Mouse (Mus musculus): Measurements from ENCODE around the gene Cd68. TPM values are rescaled to one million over a fixed set of nuclear protein-coding genes. Genes with fewer than 3 reads are reported as not detected.

Gene Cd68
- polyA plus RNA-seq, 1 experiment from 2014 or later: 43.6 TPM

- Histone ChIP-seq H3K4me2 (replicated peaks; ENCODE audit: low read depth, low read length) (peak overlapping the region; percentile 51; the same call in 1 of the 2 replicates), H3K36me3 (ENCODE audit: insufficient read depth, low read length) (0 out of 2 replicates have a peak, but pooled peaks cover 6% of the 10 kb centered on the region), H3K9me3 (ENCODE audit: low read length) (no peaks in the 10 kb centered on the region), H3K27me3 (replicated peaks; ENCODE audit: insufficient read depth, low read length) (no peaks in the 10 kb centered on the region), H3K4me3 (ENCODE audit: low read depth, low read length) (no peak overlapping the region), H3K27ac (ENCODE audit: low read length) (peak overlapping the region; percentile 95; the same call in 1 of the 2 replicates), H3K9ac (replicated peaks; ENCODE audit: low read depth) (no peak overlapping the region), H3K4me1 (ENCODE audit: insufficient read depth, low read depth, low read length) (peaks cover 34% of the 10 kb centered on the region)
- WGBS: 51% methylated on average over 5 of the region's 5 CpGs
- TF ChIP-seq CTCF (IDR thresholded peaks at IDR 0.05) (no peak), EP300 (IDR thresholded peaks at IDR 0.05) (no peak)
- ATAC-seq (no peak), DNase-seq (ENCODE audit: low spot score) (no peak)
Measured at GRCm38 (mm10) chr11:69687061-69687460, 21.1 kb upstream of the Cd68 start.

- 0 out of 2 replicates have a peak overlapping the region, but pooled peaks have one; percentile 39 for H3K9ac ChIP-seq (replicated peaks; ENCODE audit: low read depth)
- no peak for TF ChIP-seq EP300 (IDR thresholded peaks at IDR 0.05)
- TF ChIP-seq CTCF (IDR thresholded peaks at IDR 0.05): no peak
- no peak; the same call in 1 of the 2 replicates for ATAC-seq
- peak; percentile 78 for DNase-seq (ENCODE audit: low spot score)
- WGBS: 9% methylated on average over 4 of the region's 4 CpGs
- H3K27ac ChIP-seq (ENCODE audit: low read length): peak overlapping the region; percentile 95
- H3K9me3 ChIP-seq (ENCODE audit: low read length): no peaks in the 10 kb centered on the region
- H3K4me3 ChIP-seq (ENCODE audit: low read depth, low read length): no peak overlapping the region
- H3K4me2 ChIP-seq (replicated peaks; ENCODE audit: low read depth, low read length): peak overlapping the region; percentile 51
- H3K36me3 ChIP-seq (ENCODE audit: insufficient read depth, low read length): 0 out of 2 replicates have a peak, but pooled peaks cover 4% of the 10 kb centered on the region
- H3K4me1 ChIP-seq (ENCODE audit: insufficient read depth, low read depth, low read length): peaks cover 34% of the 10 kb centered on the region
- H3K27me3 ChIP-seq (replicated peaks; ENCODE audit: insufficient read depth, low read length): no peaks in the 10 kb centered on the region
Measured at GRCm38 (mm10) chr11:69686377-69686776, 20.4 kb upstream of the Cd68 start.

GRCm38 (mm10) chr11:69685526-69686148 is 19.7 kb upstream of the Cd68 start, which contains the start of gene Tnfsf13:
Gene Tnfsf13 (minus strand): TSS chr11:69685784.
- DNase-seq (ENCODE audit: low spot score): peak; percentile 97
- peak within 1 kb of the TSS; percentile 95 for H3K27ac ChIP-seq (ENCODE audit: low read length)
- peak within 1 kb of the TSS; percentile 39; the same call in 1 of the 2 replicates for H3K9ac ChIP-seq (replicated peaks; ENCODE audit: low read depth)
- ATAC-seq: peak; percentile 56
- no peaks in the 10 kb centered on the region for H3K36me3 ChIP-seq (ENCODE audit: insufficient read depth, low read length)
- H3K4me1 ChIP-seq (ENCODE audit: insufficient read depth, low read depth, low read length): peaks cover 39% of the 10 kb centered on the region
- no peaks in the 10 kb centered on the region for H3K27me3 ChIP-seq (replicated peaks; ENCODE audit: insufficient read depth, low read length)
- H3K4me2 ChIP-seq (replicated peaks; ENCODE audit: low read depth, low read length): peak within 1 kb of the TSS; percentile 51
- peak within 1 kb of the TSS; percentile 17; the same call in 1 of the 2 replicates for H3K4me3 ChIP-seq (ENCODE audit: low read depth, low read length)
- 15% methylated on average over 10 of the region's 10 CpGs for WGBS
- H3K9me3 ChIP-seq (ENCODE audit: low read length): no peaks in the 10 kb centered on the region
- no peak for TF ChIP-seq CTCF (IDR thresholded peaks at IDR 0.05)
- TF ChIP-seq EP300 (IDR thresholded peaks at IDR 0.05): peak; percentile 58

GRCm38 (mm10) chr11:69684936-69685335 is 19.0 kb upstream of the Cd68 start:
- Histone ChIP-seq H3K27me3 (replicated peaks; ENCODE audit: insufficient read depth, low read length) (no peaks in the 10 kb centered on the region), H3K4me1 (ENCODE audit: insufficient read depth, low read depth, low read length) (peaks cover 41% of the 10 kb centered on the region), H3K4me3 (ENCODE audit: low read depth, low read length) (no peak overlapping the region), H3K4me2 (replicated peaks; ENCODE audit: low read depth, low read length) (peak overlapping the region; percentile 51), H3K9me3 (ENCODE audit: low read length) (no peaks in the 10 kb centered on the region), H3K27ac (ENCODE audit: low read length) (peak overlapping the region; percentile 95), H3K36me3 (ENCODE audit: insufficient read depth, low read length) (no peaks in the 10 kb centered on the region), H3K9ac (replicated peaks; ENCODE audit: low read depth) (no peak overlapping the region)
- DNase-seq (ENCODE audit: low spot score) (no peak), ATAC-seq (no peak)
- TF ChIP-seq CTCF (IDR thresholded peaks at IDR 0.05) (no peak), EP300 (IDR thresholded peaks at IDR 0.05) (no peak)
- 88% methylated on average over 6 of the region's 6 CpGs for WGBS

GRCm38 (mm10) chr11:69684128-69684745 is 18.3 kb upstream of the Cd68 start:
- Histone ChIP-seq H3K9ac (replicated peaks; ENCODE audit: low read depth) (0 out of 2 replicates have a peak overlapping the region, but pooled peaks have one; percentile 8), H3K4me2 (replicated peaks; ENCODE audit: low read depth, low read length) (no peak overlapping the region), H3K9me3 (ENCODE audit: low read length) (no peaks in the 10 kb centered on the region), H3K27ac (ENCODE audit: low read length) (peak overlapping the region; percentile 95), H3K36me3 (ENCODE audit: insufficient read depth, low read length) (no peaks in the 10 kb centered on the region), H3K27me3 (replicated peaks; ENCODE audit: insufficient read depth, low read length) (no peaks in the 10 kb centered on the region), H3K4me3 (ENCODE audit: low read depth, low read length) (no peak overlapping the region), H3K4me1 (ENCODE audit: insufficient read depth, low read depth, low read length) (peaks cover 41% of the 10 kb centered on the region)
- no peak for TF ChIP-seq CTCF (IDR thresholded peaks at IDR 0.05)
- TF ChIP-seq EP300 (IDR thresholded peaks at IDR 0.05): 0 out of 2 replicates have a peak, but pooled peaks have one; percentile 25
- WGBS: 65% methylated on average over 12 of the region's 12 CpGs
- peak; percentile 73 for DNase-seq (ENCODE audit: low spot score)
- no peak for ATAC-seq

GRCm38 (mm10) chr11:69683576-69683975 is 17.6 kb upstream of the Cd68 start:
- 0 out of 2 replicates have a peak overlapping the region, but pooled peaks have one; percentile 1 for H3K4me2 ChIP-seq (replicated peaks; ENCODE audit: low read depth, low read length)

More at GRCm38 (mm10) chr11:69683576-69683975, 17.6 kb upstream of the Cd68 start:
- ATAC-seq: no peak
- no peak overlapping the region for H3K4me3 ChIP-seq (ENCODE audit: low read depth, low read length)
- no peaks in the 10 kb centered on the region for H3K27me3 ChIP-seq (replicated peaks; ENCODE audit: insufficient read depth, low read length)
- H3K9ac ChIP-seq (replicated peaks; ENCODE audit: low read depth): peak overlapping the region; percentile 8; the same call in 1 of the 2 replicates
- peaks cover 41% of the 10 kb centered on the region for H3K4me1 ChIP-seq (ENCODE audit: insufficient read depth, low read depth, low read length)
- no peaks in the 10 kb centered on the region for H3K36me3 ChIP-seq (ENCODE audit: insufficient read depth, low read length)
- 69% methylated on average over 7 of the region's 7 CpGs for WGBS
- peak overlapping the region; percentile 95 for H3K27ac ChIP-seq (ENCODE audit: low read length)
- DNase-seq (ENCODE audit: low spot score): no peak
- no peaks in the 10 kb centered on the region for H3K9me3 ChIP-seq (ENCODE audit: low read length)
- no peak for TF ChIP-seq EP300 (IDR thresholded peaks at IDR 0.05)
- TF ChIP-seq CTCF (IDR thresholded peaks at IDR 0.05): no peak
